Mouse (Mus musculus): ENCODE measurements around the gene Cdk6.

DNA sequence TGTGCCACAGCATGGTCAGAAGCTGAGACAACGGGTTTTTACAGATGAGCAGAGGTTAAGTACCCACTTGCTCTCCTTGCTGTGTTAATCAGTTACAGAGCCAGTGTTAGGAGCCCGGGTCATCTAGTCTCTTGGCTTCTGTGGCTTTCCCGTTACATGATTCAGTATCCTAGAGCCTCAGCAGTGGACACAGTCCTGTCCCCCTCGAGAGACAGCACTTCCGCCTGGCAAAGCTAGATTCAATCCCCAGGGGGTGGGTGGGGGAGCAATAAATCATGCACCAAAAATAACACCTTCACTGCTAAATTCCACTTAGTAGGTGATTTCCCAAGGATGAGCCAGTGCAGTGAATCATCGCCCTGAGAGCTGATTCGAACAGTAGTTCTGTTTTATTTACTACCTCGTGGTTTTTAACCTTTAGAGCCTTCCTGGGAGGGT, 160.3 kb downstream of the Cdk6 start:
- TF ChIP-seq CTCF (IDR thresholded peaks at IDR 0.05; ENCODE audit: borderline replicate concordance, control insufficient read depth, extremely low read depth, insufficient read depth, low read length, poor library complexity) (no peak), POLR2A (IDR thresholded peaks at IDR 0.05; ENCODE audit: control insufficient read depth, extremely low read depth, insufficient read depth, low read length, poor library complexity) (no peak)

Measured in thymus, adult 2 months (tissue).